Mouse (Mus musculus) brain, embryonic 14.5 days (tissue): Measurements from ENCODE around the gene Dpp8.

ENCODE experiments used
- CTCF ChIP-seq: fragments of 200-500 bp; IDR thresholded peaks from 2 replicates; pipeline ENCODE4 v1.5.1; 2012; ENCODE audit warnings: inconsistent platforms, mild to moderate bottlenecking, moderate library complexity, borderline replicate concordance; ENCODE audit not compliant: insufficient read depth, insufficient read length; ENCODE audit errors: extremely low read depth
- POLR2A ChIP-seq: fragments of 200-500 bp; IDR thresholded peaks from 2 replicates; pipeline ENCODE4 v1.6.1; 2012; ENCODE audit warnings: mild to moderate bottlenecking, inconsistent platforms, borderline replicate concordance; ENCODE audit not compliant: poor library complexity, insufficient read depth, insufficient read length, severe bottlenecking; ENCODE audit errors: extremely low read depth

DNA sequence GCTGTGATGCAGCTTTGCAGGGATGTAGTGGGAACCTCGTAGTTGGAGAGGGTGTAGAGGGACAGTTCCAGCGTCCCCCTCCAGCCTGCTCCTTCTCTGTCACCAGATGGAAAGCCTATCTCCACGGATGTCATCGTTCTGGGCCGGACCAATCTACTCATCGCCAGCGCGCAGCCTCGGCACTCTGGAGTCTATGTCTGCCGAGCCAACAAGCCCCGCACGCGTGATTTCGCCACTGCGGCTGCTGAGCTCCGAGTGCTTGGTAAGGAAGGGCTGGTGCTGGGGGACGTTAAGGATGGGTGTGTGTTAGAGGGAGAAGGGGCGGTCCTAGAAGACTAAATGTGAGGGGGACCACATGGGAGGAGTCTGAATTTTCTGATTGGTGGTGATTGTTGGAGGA, 90.3 kb downstream of the Dpp8 start:
- TF ChIP-seq CTCF: no peak
- no peak for TF ChIP-seq POLR2A
